Mouse (Mus musculus) heart, adult 18-20 months (tissue): ENCODE data around the gene Rhot2. TPM values are rescaled to one million over a fixed set of nuclear protein-coding genes. Genes with fewer than 3 reads are reported as not detected.
"Not testable (repeated sequence)": the region's sequence is repeated elsewhere in the genome, so short reads cannot be mapped to it uniquely, and the experiment has no call there.

Experiments
- DNase-seq, 2 experiments: peaks; one replicate each; pipeline ENCODE4 v3.0.0; 2021 to 2022; ENCODE audit warnings: mixed read lengths in 1 of 2
- total RNA-seq, 2 experiments: library from RNA; stranded (reverse); gene quantifications; 2 replicates each; pipeline ENCODE4 v1.2.3; 2021

Rhot2 gene
- total RNA-seq, 2 experiments from 2014 or later, result 138 to 140 TPM

GRCm38 (mm10) chr17:25874721-25875170, 30.1 kb upstream of the Rhot2 start, which contains the start of gene Mettl26:
TSS of gene Mettl26 (plus strand) at chr17:25875074.
- DNase-seq, result peak; percentile 92 to 99

DNA sequence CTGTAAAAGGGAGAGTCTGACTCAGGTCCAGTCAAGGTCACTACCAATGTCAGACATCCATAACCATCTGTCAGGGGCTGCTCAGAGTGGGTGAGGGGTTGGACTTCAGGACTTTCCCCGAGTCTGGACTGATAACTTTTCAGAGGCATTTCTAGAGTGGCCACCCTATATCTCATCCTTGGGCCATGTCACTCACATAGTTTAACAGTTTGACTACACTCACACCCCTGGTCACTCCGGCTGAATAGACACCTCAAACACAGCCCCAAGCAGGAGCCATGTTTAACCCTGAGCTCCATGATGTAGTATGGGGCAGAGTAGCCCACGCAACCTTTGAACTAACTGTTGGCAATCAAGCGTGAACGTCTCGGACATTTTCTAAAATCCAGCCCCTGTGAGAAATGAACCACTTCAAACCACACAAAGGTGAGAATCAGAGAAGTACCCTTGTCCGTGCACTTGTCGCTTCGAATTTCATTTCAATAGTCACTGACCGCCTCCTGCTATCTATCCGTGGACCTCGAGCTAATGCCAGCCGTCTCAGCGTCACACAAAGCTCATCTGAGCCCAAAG, 29.6 kb upstream of the Rhot2 start:
- DNase-seq, result no peak

DNA sequence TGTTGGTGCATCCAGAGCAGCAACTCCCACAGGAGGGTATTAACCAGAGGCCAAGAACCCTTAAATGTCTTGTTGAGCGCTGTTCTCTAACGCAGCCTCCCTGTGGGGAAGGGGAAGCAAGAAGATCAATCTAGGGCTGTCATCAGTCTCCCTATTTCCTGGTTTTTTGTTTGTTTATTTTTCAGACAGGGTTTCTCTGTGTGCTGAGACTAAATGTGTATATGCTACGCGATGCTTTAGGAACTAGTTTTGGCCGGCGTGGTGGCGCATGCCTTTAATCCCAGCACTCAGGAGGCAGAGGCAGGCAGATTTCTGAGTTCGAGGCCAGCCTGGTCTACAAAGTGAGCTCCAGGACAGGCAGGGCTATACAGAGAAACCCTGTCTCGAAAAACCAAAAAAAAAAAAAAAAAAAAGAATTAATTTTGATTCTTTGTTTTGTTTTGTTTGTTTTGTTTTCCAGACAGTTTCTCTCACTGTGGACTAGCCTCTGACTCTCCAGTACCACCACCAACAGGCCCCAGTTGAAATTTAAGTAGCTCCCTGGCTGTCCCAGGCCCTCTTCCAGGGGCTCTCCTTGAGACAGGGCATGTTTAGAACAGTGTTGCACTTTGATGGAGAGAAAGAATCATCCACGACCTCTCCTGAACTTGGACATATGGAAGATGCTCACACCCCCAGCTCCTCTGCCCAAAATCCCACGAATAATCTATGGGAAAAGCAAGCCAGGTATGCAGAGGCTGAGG, 28.9 kb upstream of the Rhot2 start:
- no peak for DNase-seq

- DNase-seq, result no peak
These were observed 28.0 kb upstream of the Rhot2 start for GRCm38 (mm10) chr17:25872676-25873075.

GRCm38 (mm10) chr17:25871566-25871965, 26.9 kb upstream of the Rhot2 start:
- not testable (repeated sequence) for DNase-seq

DNA sequence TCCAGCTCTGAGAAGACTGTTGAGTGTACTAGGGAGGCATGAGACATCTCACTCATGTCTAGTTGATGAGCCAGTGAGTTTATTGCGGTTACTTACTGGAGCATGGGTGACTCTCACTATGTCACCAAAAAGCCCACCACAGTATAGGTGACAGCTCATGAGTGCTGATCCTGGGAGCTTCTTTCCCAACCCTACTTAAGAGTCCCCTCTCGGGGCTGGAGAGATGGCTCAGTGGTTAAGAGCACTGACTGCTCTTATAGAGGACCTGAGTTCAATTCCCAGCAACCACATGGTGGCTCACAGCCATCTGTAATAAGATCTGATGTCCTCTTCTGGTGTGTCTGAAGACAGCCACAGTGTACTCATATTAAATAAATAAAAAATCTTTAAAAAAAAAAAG, 25.3 kb upstream of the Rhot2 start:
- DNase-seq, result no peak

- DNase-seq, result no peak
These were observed 24.8 kb upstream of the Rhot2 start for GRCm38 (mm10) chr17:25869498-25869897.

DNA sequence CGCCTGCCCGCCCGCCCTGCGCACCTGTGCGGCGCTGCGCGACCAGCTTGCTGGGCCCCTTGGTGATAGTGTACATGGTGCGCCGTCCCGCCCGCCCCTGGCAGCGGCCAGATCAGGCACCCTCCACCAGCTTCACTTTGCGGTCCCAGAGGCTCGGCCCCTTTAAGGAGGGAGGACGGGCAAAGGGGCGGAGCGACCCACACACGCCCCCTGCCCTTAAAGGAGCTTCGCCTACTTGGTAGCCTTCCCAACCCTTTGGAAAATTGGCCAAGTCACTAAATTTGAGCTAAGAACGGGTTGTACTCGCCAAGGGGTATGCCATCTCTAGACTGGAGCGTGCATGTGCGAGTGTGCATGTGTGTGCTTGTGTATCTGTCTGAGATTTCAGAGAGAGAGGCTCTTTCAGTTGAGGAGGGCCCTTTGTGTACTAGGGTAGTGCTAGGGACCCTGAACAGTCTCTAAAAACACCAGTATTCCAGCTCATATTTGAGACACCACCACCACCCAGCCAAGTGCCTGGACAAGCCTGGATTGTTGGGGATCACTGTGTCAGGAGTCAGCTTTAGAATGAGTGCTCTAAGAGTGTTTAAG, 24.0 kb upstream of the Rhot2 start, which contains the start of gene Mcrip2:
Mcrip2 (minus strand) TSS at position 164 of the 591 bp plus-strand sequence.
- peak; percentile 89 to 92 for DNase-seq

- DNase-seq, result peak; percentile 76 to 82
These were observed 23.4 kb upstream of the Rhot2 start for GRCm38 (mm10) chr17:25867836-25868600.

DNA sequence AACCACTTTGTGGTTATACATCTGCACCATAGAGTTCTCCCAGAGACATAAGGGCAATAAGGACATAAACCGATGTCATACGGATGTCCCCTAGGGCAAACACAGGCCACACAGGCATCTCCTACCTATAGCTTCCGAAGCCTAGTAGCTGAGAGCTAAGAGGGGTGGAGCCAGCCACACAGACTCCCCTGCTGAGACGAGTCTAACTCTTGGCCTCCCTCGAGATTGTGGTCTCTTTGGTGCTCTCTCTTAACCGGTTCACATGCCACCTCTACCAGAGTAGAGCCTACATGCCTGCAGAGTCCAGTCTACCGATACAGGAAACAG, 22.8 kb upstream of the Rhot2 start:
- DNase-seq, result no peak

GRCm38 (mm10) chr17:25866172-25866571, 21.5 kb upstream of the Rhot2 start:
- peak in 1 of 2 experiments; percentile 62 for DNase-seq

GRCm38 (mm10) chr17:25865288-25865687, 20.6 kb upstream of the Rhot2 start:
- DNase-seq, result no peak

DNA sequence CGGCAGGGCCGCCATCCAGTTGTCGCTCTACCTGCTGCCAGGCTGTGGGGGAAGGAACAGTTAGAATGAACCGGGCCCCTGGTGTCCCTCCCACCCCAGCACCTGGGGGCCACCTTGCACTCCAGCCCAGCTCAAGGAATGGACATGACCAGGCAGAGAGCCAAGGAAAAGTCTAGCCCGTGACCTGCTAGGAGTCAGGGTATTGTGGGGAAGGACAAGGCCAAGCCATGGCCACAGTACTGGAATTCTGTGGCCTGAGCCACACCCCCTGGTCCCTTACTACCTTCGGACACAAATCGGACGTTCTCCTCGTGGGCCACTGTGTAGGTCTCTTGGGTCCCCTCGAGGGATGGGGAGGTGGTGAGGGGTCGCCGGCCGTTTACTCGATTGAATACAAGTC, 19.7 kb upstream of the Rhot2 start:
- no peak for DNase-seq

- DNase-seq, result no peak
These were observed 19.0 kb upstream of the Rhot2 start for GRCm38 (mm10) chr17:25863681-25864080.

GRCm38 (mm10) chr17:25861704-25862612, 17.3 kb upstream of the Rhot2 start:
- DNase-seq, result no peak

- DNase-seq, result peak; percentile 92 to 95
These were observed 16.4 kb upstream of the Rhot2 start, which contains the start of gene Wdr90 for GRCm38 (mm10) chr17:25860832-25861703. TSS of gene Wdr90 (minus strand) at chr17:25861501.

- DNase-seq, result no peak
These were observed 15.6 kb upstream of the Rhot2 start for GRCm38 (mm10) chr17:25860229-25860628.

DNA sequence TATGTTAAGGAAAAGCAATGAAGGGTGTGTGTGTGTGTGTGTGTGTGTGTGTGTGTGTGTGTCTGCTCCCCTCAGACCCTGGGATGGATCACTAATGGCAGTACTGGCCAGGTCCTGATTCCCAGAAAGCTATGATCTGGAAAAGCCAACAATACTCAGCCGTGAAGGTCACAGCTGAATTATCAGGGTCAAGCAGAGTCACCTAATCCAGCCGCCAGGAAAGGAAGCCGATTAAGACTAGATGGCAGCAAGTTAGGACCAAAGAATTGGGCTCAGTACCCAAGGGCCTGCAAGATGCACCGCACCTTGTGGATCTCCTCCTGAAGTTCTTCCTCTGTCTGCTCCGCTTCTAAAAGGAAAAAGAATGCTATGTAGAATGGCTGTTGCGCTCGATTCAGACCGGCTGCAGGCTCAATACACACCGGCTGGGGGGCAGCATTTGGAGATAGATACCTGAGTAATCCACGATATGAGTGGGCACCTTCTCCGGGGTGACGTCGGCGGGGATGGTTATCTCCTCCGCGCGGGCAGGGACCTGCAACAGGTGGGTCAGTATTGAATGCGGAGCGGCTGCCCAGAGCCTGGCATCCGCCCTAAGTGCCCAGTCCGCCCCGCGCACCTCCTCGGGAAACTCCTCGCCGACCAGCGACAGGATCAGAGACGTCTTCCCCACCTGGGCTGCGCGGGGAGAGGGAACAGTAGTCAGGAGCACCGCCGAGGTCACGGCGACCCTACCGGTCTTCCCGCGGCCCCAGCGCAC, 835 bp downstream of the Rhot2 start:
- peak in 1 of 2 experiments; percentile 35 for DNase-seq

- DNase-seq, result no peak
These were observed 1.5 kb downstream of the Rhot2 start for GRCm38 (mm10) chr17:25843122-25843521.

DNA sequence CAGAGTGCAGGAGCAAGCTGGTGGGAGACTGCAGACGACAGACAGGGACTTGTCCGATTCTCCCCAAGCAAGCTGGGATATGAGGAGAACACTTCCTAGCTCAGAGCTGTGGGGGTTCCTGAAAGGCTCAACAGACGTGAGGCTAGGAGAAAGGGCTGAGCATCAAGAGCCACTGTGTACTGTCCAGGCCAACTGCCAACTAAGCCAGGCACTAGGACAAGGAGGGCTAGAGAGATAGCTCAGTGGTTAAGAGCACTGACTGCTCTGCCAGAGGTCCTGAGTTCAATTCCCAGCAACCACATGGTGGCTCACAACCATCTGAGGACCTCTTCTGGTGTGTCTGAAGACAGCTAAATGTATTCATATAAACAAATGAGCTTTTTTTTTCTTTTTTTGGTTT, 2.1 kb downstream of the Rhot2 start:
- DNase-seq, result no peak
